Mouse (Mus musculus) kidney, adult 2 months (tissue): ENCODE measurements around the gene Zbtb7a. TPM values are rescaled to one million over a fixed set of nuclear protein-coding genes. Genes with fewer than 3 reads are reported as not detected.

Experiments
- DNase-seq: peaks from one replicate; pipeline ENCODE4 v3.0.0; 2021
- H3K27ac ChIP-seq: fragments of 200-500 bp; 2 replicates; pipeline ENCODE4 v1.5.1; 2012; ENCODE audit warnings: low read depth, low read length, control low read depth, inconsistent platforms; ENCODE audit not compliant: insufficient read depth
- H3K27me3 ChIP-seq: fragments of 200-500 bp; replicated peaks from 2 replicates; pipeline ENCODE4 v1.6.1; 2012; ENCODE audit warnings: mild to moderate bottlenecking, moderate library complexity, low read length, inconsistent platforms; ENCODE audit not compliant: control insufficient read depth, insufficient read depth
- H3K36me3 ChIP-seq: fragments of 200-500 bp; 2 replicates; pipeline ENCODE4 v1.6.1; 2012; ENCODE audit warnings: mild to moderate bottlenecking, moderate library complexity, low read length, inconsistent platforms; ENCODE audit not compliant: control insufficient read depth, insufficient read depth
- H3K4me1 ChIP-seq: fragments of 200-500 bp; 2 replicates; pipeline ENCODE4 v1.6.1; 2011; ENCODE audit warnings: low read length; ENCODE audit not compliant: control insufficient read depth, insufficient read depth
- H3K4me3 ChIP-seq: fragments of 200-500 bp; 2 replicates; pipeline ENCODE4 v1.5.1; 2011; ENCODE audit warnings: mild to moderate bottlenecking, low read depth, low read length, control low read depth; ENCODE audit not compliant: insufficient read depth
- CTCF ChIP-seq: fragments of 200-500 bp; conservative IDR thresholded peaks from 2 replicates; pipeline ENCODE4 v1.5.1; 2011; ENCODE audit warnings: low read depth, mild to moderate bottlenecking, control low read depth, low read length, moderate library complexity, mixed read lengths; ENCODE audit not compliant: insufficient read depth, insufficient read length
- POLR2A ChIP-seq: fragments of 200-500 bp; IDR thresholded peaks from one replicate; pipeline ENCODE4 v1.6.1; 2011; ENCODE audit warnings: low read depth, low read length, control low read depth
- WGBS: fragments of 180-500 bp; shearing (Covaris S2); methylation state at CpG from one replicate; pipeline ENCODE4 v1.1.7; 2018; 5-methylcytosine and 5-hydroxymethylcytosine counted together
- polyA plus RNA-seq: library from polyadenylated mRNA; depleted of rRNA; stranded (reverse); fragments of >200 nt; gene quantifications from 2 replicates; pipeline ENCODE4 v1.2.3, GENCODE M21; 2012; rRNA removed

Gene Zbtb7a
- polyA plus RNA-seq, 1 experiment, result 37.1 TPM

DNA sequence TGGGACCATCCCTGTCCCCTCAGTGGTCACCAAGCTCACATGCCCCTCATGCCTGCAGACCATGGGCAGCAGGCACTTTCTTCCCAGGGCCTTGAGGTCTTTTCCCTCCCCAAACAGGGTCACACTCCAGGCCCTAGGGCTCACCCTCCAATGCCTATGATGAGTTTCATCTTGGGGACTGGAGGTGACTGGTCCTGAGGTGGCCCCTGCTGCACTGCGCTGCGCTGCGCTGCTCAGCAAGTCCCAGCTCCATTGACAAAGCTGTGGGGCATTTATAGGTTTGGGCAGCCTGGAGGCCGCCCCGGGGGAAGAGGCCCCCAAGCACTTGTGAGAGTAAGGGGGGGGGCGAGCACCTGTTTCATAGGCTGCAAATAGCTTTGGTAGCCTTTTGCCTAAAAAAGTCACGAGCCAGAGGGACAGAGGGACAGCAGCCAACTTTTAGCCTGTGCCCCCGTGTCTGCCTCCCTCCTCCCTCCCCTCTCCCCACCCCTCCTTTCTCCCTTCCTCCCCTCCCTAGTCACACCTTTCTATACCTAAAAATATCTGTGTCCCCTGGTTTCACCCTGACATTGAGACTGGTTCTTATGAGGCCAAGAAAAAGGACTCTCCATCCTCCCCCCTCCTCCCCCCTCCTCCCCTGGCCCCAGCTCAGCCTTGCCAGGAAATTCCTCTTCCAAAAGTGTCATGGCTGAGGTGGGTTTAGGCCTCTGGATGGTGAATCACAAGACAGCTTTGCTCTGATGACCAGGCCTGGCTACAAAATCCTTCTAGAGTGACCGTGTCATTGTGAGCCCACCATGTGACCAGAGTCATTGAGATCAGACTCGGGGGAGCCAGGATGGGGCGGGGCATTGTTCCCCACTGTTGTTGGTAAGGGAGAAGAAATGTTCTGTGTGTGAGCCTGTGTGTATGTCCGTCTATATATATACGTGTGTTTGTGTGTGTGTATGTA, 67.1 kb downstream of the Zbtb7a start, which contains the start of gene Nmrk2:
Nmrk2 (minus strand) TSS at position 245 of the 952 bp plus-strand sequence.
- no peaks in the 10 kb centered on the region for H3K36me3 ChIP-seq
- no peak within 1 kb of the TSS for H3K4me3 ChIP-seq
- no peaks in the 10 kb centered on the region for H3K4me1 ChIP-seq
- 57% methylated on average over 13 of the region's 13 CpGs for WGBS
- TF ChIP-seq CTCF, result no peak
- no peak for TF ChIP-seq POLR2A
- no peak within 1 kb of the TSS for H3K27ac ChIP-seq
- no peaks in the 10 kb centered on the region for H3K27me3 ChIP-seq
- DNase-seq, result no peak

Other genes starting within 250 kb of the Zbtb7a start
- 375 and 474 TPM in 2 replicates for gene Timm13, start 234.3 kb upstream of the Zbtb7a start, polyA plus RNA-seq
- gene Lmnb2, start 217.0 kb upstream of the Zbtb7a start, polyA plus RNA-seq, result 8.5 and 10.1 TPM in 2 replicates
- gene Gadd45b, start 205.1 kb upstream of the Zbtb7a start, polyA plus RNA-seq, result 10.1 and 11.3 TPM in 2 replicates
- gene Gng7, start 120.3 kb upstream of the Zbtb7a start, polyA plus RNA-seq, result 1.9 and 2.0 TPM in 2 replicates
- 0.04 and 0.25 TPM in 2 replicates for gene Diras1, start 109.6 kb upstream of the Zbtb7a start, polyA plus RNA-seq
- gene Slc39a3, start 97.8 kb upstream of the Zbtb7a start, polyA plus RNA-seq, result 37.5 and 39.6 TPM in 2 replicates
- gene Sgta, start 75.0 kb upstream of the Zbtb7a start, polyA plus RNA-seq, result 183 and 212 TPM in 2 replicates
- 22.2 and 26.1 TPM in 2 replicates for gene Thop1, start 65.2 kb upstream of the Zbtb7a start, polyA plus RNA-seq
- gene Creb3l3, start 36.3 kb upstream of the Zbtb7a start, polyA plus RNA-seq, result 0.20 and 0.52 TPM in 2 replicates
- gene Map2k2, start 29.3 kb upstream of the Zbtb7a start, polyA plus RNA-seq, result 173 and 180 TPM in 2 replicates
- 34.6 and 36.8 TPM in 2 replicates for gene Pias4, start 32.7 kb downstream of the Zbtb7a start, polyA plus RNA-seq
- 1,330 and 1,454 TPM in 2 replicates for gene Eef2, start 41.4 kb downstream of the Zbtb7a start, polyA plus RNA-seq
- 52.9 and 54.0 TPM in 2 replicates for gene Dapk3, start 47.8 kb downstream of the Zbtb7a start, polyA plus RNA-seq
- not detected in 2 replicates for gene 4930442H23Rik, start 48.6 kb downstream of the Zbtb7a start, polyA plus RNA-seq
- 0.97 TPM in 1 of 2 replicates, not detected in the other for gene Nmrk2, start 66.8 kb downstream of the Zbtb7a start, polyA plus RNA-seq
- 0.05 and 0.39 TPM in 2 replicates for gene Atcay, start 95.6 kb downstream of the Zbtb7a start, polyA plus RNA-seq
- 4.6 and 6.0 TPM in 2 replicates for gene Zfr2, start 97.9 kb downstream of the Zbtb7a start, polyA plus RNA-seq
- gene Matk, start 117.7 kb downstream of the Zbtb7a start, polyA plus RNA-seq, result 0.57 and 1.5 TPM in 2 replicates
- gene Mrpl54, start 131.7 kb downstream of the Zbtb7a start, polyA plus RNA-seq, result 130 TPM in 2 replicates
- 142 and 147 TPM in 2 replicates for gene Apba3, start 131.7 kb downstream of the Zbtb7a start, polyA plus RNA-seq
- gene Tjp3, start 156.4 kb downstream of the Zbtb7a start, polyA plus RNA-seq, result 13.2 and 19.0 TPM in 2 replicates
- 70.7 and 76.3 TPM in 2 replicates for gene Pip5k1c, start 157.7 kb downstream of the Zbtb7a start, polyA plus RNA-seq
- gene Cactin, start 185.9 kb downstream of the Zbtb7a start, polyA plus RNA-seq, result 23.7 and 24.5 TPM in 2 replicates
- gene Tbxa2r, start 193.5 kb downstream of the Zbtb7a start, polyA plus RNA-seq, result 16.6 and 21.7 TPM in 2 replicates
- gene Gipc3, start 208.0 kb downstream of the Zbtb7a start, polyA plus RNA-seq, result 1.4 and 1.5 TPM in 2 replicates
- 66.4 and 82.1 TPM in 2 replicates for gene Hmg20b, start 215.3 kb downstream of the Zbtb7a start, polyA plus RNA-seq
- 23.4 and 28.1 TPM in 2 replicates for gene Mfsd12, start 222.3 kb downstream of the Zbtb7a start, polyA plus RNA-seq
- 0.16 and 0.61 TPM in 2 replicates for gene 4930404N11Rik, start 230.6 kb downstream of the Zbtb7a start, polyA plus RNA-seq
- 41.1 and 49.8 TPM in 2 replicates for gene Fzr1, start 243.3 kb downstream of the Zbtb7a start, polyA plus RNA-seq
- gene Dohh, start 249.2 kb downstream of the Zbtb7a start, polyA plus RNA-seq, result 60.6 and 79.8 TPM in 2 replicates
- 2.1 and 2.3 TPM in 2 replicates for gene Gm48551, start 249.2 kb downstream of the Zbtb7a start, polyA plus RNA-seq